Mouse (Mus musculus) heart, postnatal 0 days (tissue): ENCODE results near the gene Raf1.

Experiments used
- CTCF ChIP-seq: IDR thresholded peaks from 2 replicates; pipeline ENCODE4 v1.5.1; 2016; ENCODE audit warnings: antibody characterized with exemption, control low read depth, low read depth
- EP300 ChIP-seq: IDR thresholded peaks from 2 replicates; pipeline ENCODE4 v1.6.1; 2016; ENCODE audit warnings: antibody characterized with exemption, low read depth

DNA sequence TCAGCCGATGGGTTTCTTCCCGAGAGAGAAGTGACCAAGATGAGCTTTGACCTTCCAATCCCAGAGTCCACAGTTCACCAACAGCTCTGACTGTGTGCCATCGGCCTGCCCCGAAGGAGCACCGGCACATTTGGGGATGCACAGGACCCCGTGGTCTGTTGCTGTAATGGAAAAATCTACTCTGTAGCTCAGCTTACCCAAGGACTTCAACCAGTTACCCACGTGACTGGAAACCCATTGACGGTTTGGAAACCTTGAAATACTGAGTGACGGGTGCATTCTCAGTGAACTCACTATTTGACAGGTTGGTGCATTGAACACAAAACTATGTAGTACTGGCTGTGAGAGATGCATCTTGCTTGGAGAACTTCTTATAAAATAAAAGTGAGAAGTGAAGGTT, 98.5 kb downstream of the Raf1 start:
- no peak for TF ChIP-seq CTCF
- no peak for TF ChIP-seq EP300
